Mouse (Mus musculus): Measurements from ENCODE around the gene Smap2.

DNA sequence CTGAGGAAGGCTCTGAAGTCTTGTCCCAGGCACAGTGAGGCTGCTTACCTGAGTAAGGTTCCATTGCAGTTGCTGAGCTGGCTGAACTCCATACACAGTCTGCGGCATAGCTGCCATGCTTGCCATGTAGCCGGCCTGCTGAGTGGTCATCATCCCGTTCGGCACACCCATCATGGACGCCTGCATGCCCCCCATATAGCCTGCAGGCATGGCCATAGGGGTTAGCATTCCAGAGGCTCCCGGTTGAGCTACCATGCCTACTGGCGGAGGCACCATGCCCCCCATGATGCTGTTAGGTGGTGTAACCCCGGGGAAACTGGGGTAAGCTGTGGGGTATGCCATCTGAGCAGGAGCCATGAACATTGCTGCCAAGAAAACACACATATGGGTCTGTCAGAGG, 45.2 kb downstream of the Smap2 start:
- TF ChIP-seq CTCF (IDR thresholded peaks at IDR 0.05; ENCODE audit: borderline replicate concordance, insufficient read depth, low read length) (no peak), POLR2A (IDR thresholded peaks at IDR 0.05; ENCODE audit: low read depth, low read length) (no peak)

Measured in embryonic fibroblast, embryonic 13.5 days (primary cell).